Mouse (Mus musculus): ENCODE measurements around the gene Slc12a1.

Slc12a1 gene

GRCm38 (mm10) chr2:125251781-125252180, 99.5 kb downstream of the Slc12a1 start:
- ATAC-seq (ENCODE audit: insufficient number of reproducible peaks, low FRiP score, low TSS enrichment) = no peak

- no peak for ATAC-seq (ENCODE audit: insufficient number of reproducible peaks, low FRiP score, low TSS enrichment)
Observed at GRCm38 (mm10) chr2:125252275-125252674, 100.0 kb downstream of the Slc12a1 start.

- no peak for ATAC-seq (ENCODE audit: insufficient number of reproducible peaks, low FRiP score, low TSS enrichment)
Observed at GRCm38 (mm10) chr2:125253699-125254098, 101.4 kb downstream of the Slc12a1 start.

GRCm38 (mm10) chr2:125254630-125255029, 102.3 kb downstream of the Slc12a1 start:
- no peak for ATAC-seq (ENCODE audit: insufficient number of reproducible peaks, low FRiP score, low TSS enrichment)

GRCm38 (mm10) chr2:125255886-125256285, 103.6 kb downstream of the Slc12a1 start:
- no peak for ATAC-seq (ENCODE audit: insufficient number of reproducible peaks, low FRiP score, low TSS enrichment)

- ATAC-seq (ENCODE audit: insufficient number of reproducible peaks, low FRiP score, low TSS enrichment) = no peak
Observed at GRCm38 (mm10) chr2:125259230-125260120, 107.2 kb downstream of the Slc12a1 start.

- no peak for ATAC-seq (ENCODE audit: insufficient number of reproducible peaks, low FRiP score, low TSS enrichment)
Observed at GRCm38 (mm10) chr2:125260326-125260725, 108.0 kb downstream of the Slc12a1 start.

GRCm38 (mm10) chr2:125263056-125263455, 110.8 kb downstream of the Slc12a1 start:
- ATAC-seq (ENCODE audit: insufficient number of reproducible peaks, low FRiP score, low TSS enrichment) = no peak

GRCm38 (mm10) chr2:125263753-125264152, 111.4 kb downstream of the Slc12a1 start:
- no peak for ATAC-seq (ENCODE audit: insufficient number of reproducible peaks, low FRiP score, low TSS enrichment)

GRCm38 (mm10) chr2:125268876-125269275, 116.6 kb downstream of the Slc12a1 start:
- no peak for ATAC-seq (ENCODE audit: insufficient number of reproducible peaks, low FRiP score, low TSS enrichment)

GRCm38 (mm10) chr2:125275617-125276016, 123.3 kb downstream of the Slc12a1 start:
- no peak for ATAC-seq (ENCODE audit: insufficient number of reproducible peaks, low FRiP score, low TSS enrichment)

- ATAC-seq (ENCODE audit: insufficient number of reproducible peaks, low FRiP score, low TSS enrichment) = no peak
Observed at GRCm38 (mm10) chr2:125276692-125277091, 124.4 kb downstream of the Slc12a1 start.

GRCm38 (mm10) chr2:125278474-125278873, 126.2 kb downstream of the Slc12a1 start:
- no peak for ATAC-seq (ENCODE audit: insufficient number of reproducible peaks, low FRiP score, low TSS enrichment)
